Mouse (Mus musculus) cerebellum, adult 2 months (tissue): ENCODE measurements at regions not wholly inside any gene's neighbourhood (a gene's known extent, or its start where the extent isn't known, plus 50 kb on each side); places are given as distances from the start of the nearest gene placed in this dataset.

Experiments used
- CTCF ChIP-seq: fragments of 200-500 bp; IDR thresholded peaks from 2 replicates; pipeline ENCODE4 v1.5.1; 2011; ENCODE audit warnings: low read depth, mild to moderate bottlenecking, control low read depth, low read length, moderate library complexity, borderline replicate concordance; ENCODE audit not compliant: insufficient read depth
- POLR2A ChIP-seq: fragments of 200-500 bp; IDR thresholded peaks from 2 replicates; pipeline ENCODE4 v1.6.1; 2011; ENCODE audit warnings: low read length, control low read depth, borderline replicate concordance; ENCODE audit not compliant: insufficient read depth

GRCm38 (mm10) chr16:77894247-77894646, 292.4 kb upstream of the Gm11146 start:
- TF ChIP-seq CTCF (no peak), POLR2A (no peak)
